Mouse (Mus musculus) CH12.LX (cell line): ENCODE data around the gene Chpf2. TPM values are rescaled to one million over a fixed set of nuclear protein-coding genes. Genes with fewer than 3 reads are reported as not detected.

Source experiments
- DNase-seq: peaks from one replicate; pipeline ENCODE4 v3.0.0-alpha.2; 2013; ENCODE audit errors: extremely low read depth
- H3K27ac ChIP-seq: 2 replicates; pipeline ENCODE4 v1.5.1; 2012; ENCODE audit warnings: low read depth, mild to moderate bottlenecking, control low read depth, moderate library complexity; ENCODE audit not compliant: insufficient read depth
- H3K27me3 ChIP-seq: replicated peaks from 2 replicates; pipeline ENCODE3; 2012; ENCODE audit warnings: inconsistent platforms
- H3K36me3 ChIP-seq, 2 experiments: replicated peaks in 1 of 2; 2 replicates each; pipeline versions ENCODE3 to v1.6.1; 2012; ENCODE audit warnings: inconsistent platforms in 1 of 2, low read length in 1 of 2, mild to moderate bottlenecking in 1 of 2, mixed read lengths in 1 of 2, moderate library complexity in 1 of 2; ENCODE audit not compliant: control insufficient read depth in 1 of 2, insufficient read depth in 1 of 2
- H3K4me1 ChIP-seq, 2 experiments: 2 replicates each; pipeline ENCODE4 v1.6.1; 2012; ENCODE audit warnings: inconsistent platforms in 1 of 2, moderate library complexity in 1 of 2; ENCODE audit not compliant: insufficient read depth in 2 of 2, control insufficient read depth in 1 of 2
- H3K4me2 ChIP-seq: 2 replicates; pipeline ENCODE4 v1.6.1; 2012; ENCODE audit warnings: low read depth, mild to moderate bottlenecking, control low read depth; ENCODE audit not compliant: poor library complexity, insufficient read depth, severe bottlenecking
- H3K4me3 ChIP-seq, 3 experiments: fragments of 150-350 bp in 1 of 3; sonication (generic) in 1 of 3; replicated peaks in 1 of 3; 2 replicates each; pipeline versions ENCODE3 to v1.5.1; 2011 to 2012; ENCODE audit warnings: low read depth in 2 of 3, low read length in 2 of 3, mild to moderate bottlenecking in 2 of 3, moderate library complexity in 2 of 3, control low read depth in 1 of 3, improper control_type of control experiment in 1 of 3, inconsistent platforms in 1 of 3, mixed read lengths in 1 of 3; ENCODE audit not compliant: poor library complexity in 1 of 3
- H3K79me2 ChIP-seq: replicated peaks from 2 replicates; pipeline ENCODE4 v1.6.1; 2012; ENCODE audit warnings: mild to moderate bottlenecking, moderate library complexity; ENCODE audit not compliant: control insufficient read depth, poor library complexity, insufficient read depth, severe bottlenecking; ENCODE audit errors: extremely low read depth
- H3K9ac ChIP-seq: 2 replicates; pipeline ENCODE4 v1.6.1; 2012; ENCODE audit warnings: low read depth, mild to moderate bottlenecking, control low read depth, moderate library complexity; ENCODE audit not compliant: insufficient read depth
- H3K9me3 ChIP-seq: replicated peaks from 2 replicates; pipeline ENCODE3; 2012; ENCODE audit warnings: low read length, inconsistent platforms, mixed read lengths
- BHLHE40 ChIP-seq: IDR thresholded peaks from 2 replicates; pipeline ENCODE4 v1.6.1; 2011; ENCODE audit warnings: mild to moderate bottlenecking, low read depth, low read length, improper control_type of control experiment
- CHD1 ChIP-seq: IDR thresholded peaks from 2 replicates; pipeline ENCODE4 v1.6.1; 2012; ENCODE audit warnings: low read depth, low read length, improper control_type of control experiment, inconsistent platforms
- EP300 ChIP-seq: IDR thresholded peaks from 2 replicates; pipeline ENCODE4 v1.6.1; 2011; ENCODE audit warnings: low read length, improper control_type of control experiment
- GABPA ChIP-seq: IDR thresholded peaks from 2 replicates; pipeline ENCODE4 v1.6.1; 2012; ENCODE audit warnings: low read depth, low read length, improper control_type of control experiment, inconsistent platforms; ENCODE audit not compliant: insufficient replicate concordance
- HCFC1 ChIP-seq: IDR thresholded peaks from 2 replicates; pipeline ENCODE4 v1.6.1; 2012; ENCODE audit warnings: low read depth, mild to moderate bottlenecking, inconsistent platforms, low read length, improper control_type of control experiment
- IRF4 ChIP-seq: IDR thresholded peaks from 2 replicates; pipeline ENCODE4 v1.6.1; 2014; ENCODE audit warnings: low read depth, mild to moderate bottlenecking, inconsistent platforms, low read length, improper control_type of control experiment
- KAT2A ChIP-seq: IDR thresholded peaks from 2 replicates; pipeline ENCODE4 v1.6.1; 2012; ENCODE audit warnings: low read length, improper control_type of control experiment, inconsistent platforms; ENCODE audit not compliant: insufficient replicate concordance
- MAX ChIP-seq: IDR thresholded peaks from 2 replicates; pipeline ENCODE4 v1.6.1; 2011; ENCODE audit warnings: low read length, improper control_type of control experiment
- MEF2A ChIP-seq: IDR thresholded peaks from 2 replicates; pipeline ENCODE4 v1.6.1; 2014; ENCODE audit warnings: low read depth, mild to moderate bottlenecking, inconsistent platforms, low read length, improper control_type of control experiment, borderline replicate concordance
- MXI1 ChIP-seq: IDR thresholded peaks from 2 replicates; pipeline ENCODE4 v1.6.1; 2011; ENCODE audit warnings: mild to moderate bottlenecking, low read depth, low read length, improper control_type of control experiment
- NRF1 ChIP-seq: IDR thresholded peaks from 2 replicates; pipeline ENCODE4 v1.6.1; 2014; ENCODE audit warnings: low read depth, mild to moderate bottlenecking, inconsistent platforms, low read length, improper control_type of control experiment, moderate library complexity
- POLR2AphosphoS2 ChIP-seq: IDR thresholded peaks from 2 replicates; pipeline ENCODE4 v1.6.1; 2011; ENCODE audit warnings: low read depth, low read length, improper control_type of control experiment
- TBP ChIP-seq: conservative IDR thresholded peaks from 2 replicates; pipeline ENCODE4 v1.6.1; 2011; ENCODE audit warnings: low read depth, low read length, improper control_type of control experiment
- TCF12 ChIP-seq: IDR thresholded peaks from 2 replicates; pipeline ENCODE4 v1.6.1; 2014; ENCODE audit warnings: low read depth, mild to moderate bottlenecking, inconsistent platforms, low read length, improper control_type of control experiment
- UBTF ChIP-seq: IDR thresholded peaks from 2 replicates; pipeline ENCODE4 v1.6.1; 2012; ENCODE audit warnings: low read depth, mild to moderate bottlenecking, inconsistent platforms, low read length, improper control_type of control experiment, moderate library complexity
- USF1 ChIP-seq: IDR thresholded peaks from 2 replicates; pipeline ENCODE4 v1.6.1; 2014; ENCODE audit warnings: low read depth, mild to moderate bottlenecking, inconsistent platforms, low read length, improper control_type of control experiment
- dilution Hi-C: fragments of 300-500 bp; cut with MboI; formaldehyde crosslinking; loops from 2 replicates; pipeline ENCODE4 v1.14.3; 2020; ENCODE audit warnings: low sequenced_read_pairs; ENCODE audit not compliant: extremely low pct_unique_long_range_greater_than_20kb, extremely low pct_ligation_motif_present
- in situ Hi-C: fragments of 300-500 bp; cut with MboI; formaldehyde crosslinking; loops from 3 replicates; pipeline ENCODE4 v1.14.3; 2019; ENCODE audit warnings: low sequenced_read_pairs, low pct_ligation_motif_present, low pct_unique_long_range_greater_than_20kb, mixed read lengths
- polyA plus RNA-seq: library from polyadenylated mRNA; unstranded; fragments of >175 nt; gene quantifications from 2 replicates; pipeline ENCODE4 v1.2.1, GENCODE M21; 2012; ENCODE audit warnings: low read depth; ENCODE audit not compliant: insufficient read length
- total RNA-seq, 2 experiments: library from RNA; depleted of rRNA; stranded (reverse); fragments of 300-350 nt in 1 of 2; fragments of >200 nt in 1 of 2; gene quantifications; 2 replicates each; pipeline ENCODE4 v1.2.3; 2012 to 2014

Gene Chpf2
- total and polyA plus RNA-seq, 3 experiments, result 11.2 to 22.8 (median 20.4) TPM

DNA sequence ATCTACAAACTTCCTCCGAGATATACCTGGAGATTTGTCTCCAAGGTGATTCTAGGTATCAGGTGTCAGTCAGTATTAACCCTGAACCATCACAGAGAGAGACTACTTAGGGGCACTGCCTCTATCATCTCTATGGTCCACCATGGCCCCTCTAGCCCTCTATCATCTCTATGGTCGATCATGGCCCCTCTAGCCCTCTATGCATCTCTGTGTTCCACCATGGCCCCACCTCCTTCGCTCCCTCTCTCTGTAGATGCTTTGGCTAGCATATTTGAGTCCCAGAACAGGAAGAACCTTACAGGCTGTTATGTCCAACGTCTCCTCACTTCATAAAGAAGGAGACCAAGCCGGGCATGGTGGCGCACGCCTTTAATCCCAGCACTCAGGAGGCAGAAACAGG is 43.9 kb upstream of the Chpf2 start:
- dilution Hi-C loops, result no loop called here
- Histone ChIP-seq H3K9ac (no peak overlapping the region), H3K27me3 (peaks cover 52% of the 10 kb centered on the region), H3K4me1 (peaks cover 2 to 6% of the 10 kb centered on the region in 2 experiments), H3K4me3 (no peak overlapping the region), H3K36me3 (no peaks in the 10 kb centered on the region), H3K79me2 (no peaks in the 10 kb centered on the region), H3K9me3 (no peaks in the 10 kb centered on the region), H3K27ac (no peak overlapping the region)
- in situ Hi-C loops, result no loop called here
- DNase-seq, result peak; percentile 48
- TF ChIP-seq TCF12 (0 out of 2 replicates have a peak, but pooled peaks have one; percentile 19), MAX (no peak), UBTF (no peak), EP300 (no peak), MEF2A (no peak), HCFC1 (peak; percentile 66), CHD1 (no peak), TBP (0 out of 2 replicates have a peak, but pooled peaks have one; percentile 27)
- TF ChIP-seq, all 38 proteins: peak for 3
- H3K4me2 ChIP-seq, result no peak overlapping the region

DNA sequence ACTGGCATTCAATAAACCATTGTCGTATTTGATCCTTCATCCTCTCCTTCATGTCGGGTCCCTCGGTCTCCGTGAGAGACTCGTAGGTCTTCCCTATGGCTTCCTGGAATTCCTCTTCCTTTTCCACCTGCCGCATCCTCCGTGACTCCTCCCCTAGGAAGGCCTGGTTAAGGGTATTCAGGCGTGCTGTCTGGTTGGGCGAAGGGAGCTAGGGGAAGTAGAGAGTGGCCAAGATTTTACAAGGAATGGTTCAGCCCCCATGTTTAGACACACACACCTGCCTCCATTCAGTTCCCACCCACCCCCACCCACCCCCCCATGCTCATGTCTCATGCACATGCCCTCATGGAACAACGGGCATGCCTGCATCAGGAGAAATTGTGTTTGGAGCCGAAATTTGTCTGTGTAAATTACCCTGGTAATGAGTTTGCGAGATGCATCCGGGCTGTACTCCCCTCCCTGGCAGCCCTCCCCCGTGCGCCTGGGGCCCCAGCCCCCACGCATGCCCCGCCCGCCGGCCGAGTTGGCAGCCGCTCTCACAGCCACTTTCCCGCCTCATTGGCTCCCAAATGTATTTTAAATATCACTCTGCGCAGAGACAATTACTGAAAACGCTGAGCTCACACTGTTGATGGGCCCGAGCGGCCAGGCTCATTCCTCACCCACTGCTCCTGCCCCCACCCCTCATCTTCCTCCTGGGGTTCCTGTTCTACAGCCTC is 35.8 kb upstream of the Chpf2 start:
- DNase-seq, result no peak
- Histone ChIP-seq H3K79me2 (no peaks in the 10 kb centered on the region), H3K9me3 (peaks cover under 1% of the 10 kb centered on the region), H3K4me3 (no peak overlapping the region), H3K27ac (no peak overlapping the region), H3K4me2 (peak overlapping the region; percentile 19)
- in situ Hi-C loops, result no loop called here
- TF ChIP-seq KAT2A (no peak), BHLHE40 (no peak), POLR2AphosphoS2 (no peak), UBTF (no peak), NRF1 (0 out of 2 replicates have a peak, but pooled peaks have one; percentile 21), GABPA (no peak), IRF4 (no peak), USF1 (no peak), MXI1 (no peak)
- TF ChIP-seq, all 38 proteins: peak for 1
- no peak overlapping the region for H3K9ac ChIP-seq
- peaks cover 69% of the 10 kb centered on the region for H3K27me3 ChIP-seq
- peaks cover 3 to 5% of the 10 kb centered on the region in 2 experiments; a peak in 2 of 4 replicates for H3K4me1 ChIP-seq
- dilution Hi-C loops, result no loop called here
- no peaks in the 10 kb centered on the region for H3K36me3 ChIP-seq
